Mouse (Mus musculus) thymus, adult 2 months (tissue): ENCODE data around the gene Smc6. TPM values are rescaled to one million over a fixed set of nuclear protein-coding genes. Genes with fewer than 3 reads are reported as not detected.

ENCODE experiments used
- DNase-seq: peaks from one replicate; pipeline ENCODE4 v3.0.0; 2021
- H3K27ac ChIP-seq: fragments of 200-500 bp; 2 replicates; pipeline ENCODE4 v1.5.1; 2012; ENCODE audit warnings: low read length, control low read depth; ENCODE audit not compliant: control insufficient read depth, insufficient read depth
- H3K27me3 ChIP-seq: fragments of 200-500 bp; 2 replicates; pipeline ENCODE4 v1.6.1; 2012; ENCODE audit warnings: mild to moderate bottlenecking, low read length, moderate library complexity, mixed read lengths; ENCODE audit not compliant: control insufficient read depth, insufficient read depth
- H3K36me3 ChIP-seq: fragments of 200-500 bp; 2 replicates; pipeline ENCODE4 v1.6.1; 2012; ENCODE audit warnings: mild to moderate bottlenecking, low read length, moderate library complexity; ENCODE audit not compliant: control insufficient read depth, insufficient read depth
- H3K4me1 ChIP-seq: fragments of 200-500 bp; replicated peaks from 2 replicates; pipeline ENCODE4 v1.6.1; 2012; ENCODE audit warnings: low read length; ENCODE audit not compliant: control insufficient read depth, insufficient read depth
- H3K4me3 ChIP-seq: fragments of 200-500 bp; 2 replicates; pipeline ENCODE4 v1.5.1; 2012; ENCODE audit warnings: mild to moderate bottlenecking, low read length, control low read depth, moderate library complexity; ENCODE audit not compliant: control insufficient read depth, insufficient read depth
- CTCF ChIP-seq: fragments of 200-500 bp; IDR thresholded peaks from 2 replicates; pipeline ENCODE4 v1.5.1; 2012; ENCODE audit warnings: mild to moderate bottlenecking, control low read depth, low read length, moderate library complexity, borderline replicate concordance; ENCODE audit not compliant: control insufficient read depth, poor library complexity, insufficient read depth; ENCODE audit errors: extremely low read depth
- WGBS: fragments of 180-500 bp; shearing (Covaris S2); methylation state at CpG from one replicate; pipeline ENCODE4 v1.1.7; 2018; 5-methylcytosine and 5-hydroxymethylcytosine counted together
- polyA plus RNA-seq: library from polyadenylated mRNA; depleted of rRNA; stranded (reverse); fragments of >200 nt; gene quantifications from 2 replicates; pipeline ENCODE4 v1.2.3, GENCODE M21; 2012; rRNA removed

Gene Smc6
- polyA plus RNA-seq, 1 experiment = 11.3 TPM

DNA sequence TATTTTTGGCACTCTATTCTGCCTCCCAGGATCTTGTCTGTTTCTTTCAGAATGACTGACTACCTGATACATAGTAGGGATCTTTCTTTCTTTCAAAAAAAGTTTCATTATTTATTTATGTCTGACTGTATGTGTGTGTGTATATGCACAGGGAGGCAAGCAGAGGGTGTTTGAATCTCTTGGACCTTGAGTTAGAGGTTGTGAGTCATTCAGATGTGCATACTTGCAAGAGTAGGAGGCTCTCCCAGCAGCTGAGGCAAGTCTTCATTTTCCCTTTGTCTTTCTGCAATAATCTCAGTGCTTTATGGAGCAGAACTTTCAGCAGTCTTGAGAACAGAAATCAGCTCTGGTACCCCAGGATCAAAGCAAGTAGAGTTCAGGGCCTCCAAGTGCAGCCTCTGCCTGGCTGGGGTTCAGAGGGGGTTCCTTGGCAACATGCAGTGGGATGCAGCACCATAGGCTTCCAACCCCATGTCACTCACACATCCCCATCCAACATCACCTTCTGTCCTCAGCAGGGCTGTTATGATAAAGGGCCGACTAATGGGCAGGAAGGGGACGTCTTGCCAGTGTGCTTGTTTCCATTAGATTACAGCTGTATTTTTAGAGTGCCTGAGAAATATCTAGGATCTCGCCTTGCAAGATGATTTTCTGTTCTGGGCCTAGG lies 101.5 kb downstream of the Smc6 start:
- TF ChIP-seq CTCF = no peak
- no peaks in the 10 kb centered on the region for H3K27me3 ChIP-seq
- no peak for DNase-seq
- no peaks in the 10 kb centered on the region for H3K4me1 ChIP-seq
- H3K4me3 ChIP-seq = no peak overlapping the region
- no peaks in the 10 kb centered on the region for H3K36me3 ChIP-seq
- no peak overlapping the region for H3K27ac ChIP-seq
- WGBS = 63% methylated on average over 3 of the region's 3 CpGs

Other genes with a start within 250 kb of the Smc6 start
- gene Kcns3, start 114.8 kb upstream of the Smc6 start, polyA plus RNA-seq = 0.28 and 0.36 TPM in 2 replicates
- gene Msgn1, start 56.9 kb upstream of the Smc6 start, polyA plus RNA-seq = 0.27 and 0.34 TPM in 2 replicates
- gene Gen1, start 85 bp upstream of the Smc6 start, polyA plus RNA-seq = 2.0 and 3.9 TPM in 2 replicates
- gene Vsnl1, start 170.7 kb downstream of the Smc6 start, polyA plus RNA-seq = 0.16 and 0.40 TPM in 2 replicates
- gene Rad51ap2, start 190.2 kb downstream of the Smc6 start, polyA plus RNA-seq = not detected in 2 replicates